Mouse (Mus musculus): ENCODE results near the gene Coro1a.
"Not testable (repeated sequence)": the region's sequence is repeated elsewhere in the genome, so short reads cannot be mapped to it uniquely, and the experiment has no call there.

DNA sequence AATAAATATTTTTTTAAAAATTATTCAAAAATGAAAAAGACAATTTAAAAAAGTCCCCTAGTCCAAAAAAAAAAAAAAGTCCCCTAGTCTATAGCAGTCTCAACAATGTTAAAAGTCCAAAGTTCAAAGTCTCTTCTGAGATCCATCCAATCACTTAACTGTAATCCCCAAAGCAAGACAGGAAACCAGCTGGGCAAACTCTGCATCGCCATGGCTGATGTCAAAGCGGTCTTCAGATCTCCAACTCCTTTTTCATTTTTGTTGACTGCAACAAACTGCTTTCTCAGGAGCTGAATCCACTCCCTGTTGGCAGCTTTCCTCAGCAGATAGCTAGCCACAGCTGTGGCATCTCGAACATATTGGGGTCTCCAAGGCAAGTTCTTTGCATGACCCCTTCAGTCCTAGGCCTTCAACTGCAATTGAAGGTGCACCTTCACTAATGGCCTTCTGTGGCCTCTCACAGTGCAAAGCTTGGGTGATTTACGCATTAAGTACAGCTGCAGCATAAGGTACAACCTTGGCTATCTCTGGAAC, 22.7 kb upstream of the Coro1a start:
- not testable (repeated sequence) for TF ChIP-seq MAX (IDR thresholded peaks at IDR 0.05); CTCF (IDR thresholded peaks at IDR 0.05; ENCODE audit: control insufficient read depth, insufficient read depth, insufficient read length)

Data from C2C12 (cell line).